Comparison of ENCODE assay signal across 8 mouse cellular contexts in the genomic region with DNA sequence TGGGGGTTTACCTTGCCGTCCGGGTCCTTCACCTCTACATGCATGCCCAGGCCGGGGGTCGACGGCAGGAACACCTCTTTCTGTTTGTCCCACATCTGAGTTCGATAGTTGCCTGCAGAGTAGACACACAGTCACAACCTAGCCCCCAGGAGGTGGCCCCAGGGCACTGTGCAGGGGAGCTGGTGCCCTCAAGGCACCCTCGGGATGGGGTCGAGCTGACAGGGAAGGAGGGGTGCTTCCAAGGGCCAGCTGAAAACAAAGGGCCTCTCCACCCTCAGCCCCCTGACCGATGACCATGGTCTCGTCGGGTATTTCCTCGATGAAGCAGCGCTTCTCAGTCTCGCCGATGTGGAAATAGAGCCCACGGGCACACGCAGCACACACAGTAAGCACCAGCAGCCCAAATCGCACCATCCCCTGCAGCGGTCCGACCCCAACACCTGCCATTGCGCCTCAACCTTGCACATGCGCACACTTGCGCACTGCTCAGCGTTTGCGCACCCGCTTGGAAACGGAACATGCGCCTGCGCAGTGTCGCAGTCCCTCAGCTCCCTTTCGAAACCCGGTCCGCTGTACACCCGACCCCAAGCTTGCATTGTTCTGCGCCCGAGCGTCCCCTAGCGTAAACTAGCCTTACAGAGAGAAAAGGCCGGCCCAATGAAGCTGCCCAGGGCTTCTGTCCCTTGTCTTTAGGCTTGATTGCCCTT. TPM values are rescaled to one million over a fixed set of nuclear protein-coding genes. Genes with fewer than 3 reads are reported as not detected.
DNase-seq lines count a peak whose midpoint lies in the region; ATAC-seq and TF ChIP-seq lines count a peak whose summit lies in the region.

A gene (minus strand): TSS at position 484 of the 707 bp plus-strand sequence.

- peak within 1 kb of the TSS; percentile 60 for H3K27ac ChIP-seq in MEL (ENCODE audit: control insufficient read depth, low read depth, low read length)
- H3K27ac ChIP-seq in cerebellum, adult 2 months (ENCODE audit: insufficient read depth, low read length), result peak within 1 kb of the TSS; percentile 74
- peak within 1 kb of the TSS; percentile 81 for H3K27ac ChIP-seq in forebrain, postnatal 0 days (ENCODE audit: low read depth, low read length)
- peak within 1 kb of the TSS; percentile 45; the same call in 1 of the 2 replicates for H3K27ac ChIP-seq in lung, embryonic 15.5 days

- H3K79me2 ChIP-seq in MEL (ENCODE audit: control insufficient read depth, insufficient read depth, low read length, poor library complexity), result peaks cover 12% of the 10 kb centered on the region

- H3K9me3 ChIP-seq in MEL (replicated peaks; ENCODE audit: insufficient read depth, low read length), result no peaks in the 10 kb centered on the region
- no peaks in the 10 kb centered on the region for H3K9me3 ChIP-seq in forebrain, postnatal 0 days (ENCODE audit: low read length)
- no peaks in the 10 kb centered on the region for H3K9me3 ChIP-seq in lung, embryonic 15.5 days

- peak within 1 kb of the TSS; percentile 76 for H3K9ac ChIP-seq in MEL (ENCODE audit: control insufficient read depth, low read depth, low read length, poor library complexity, severe bottlenecking)
- peak within 1 kb of the TSS; percentile 93 for H3K9ac ChIP-seq in forebrain, postnatal 0 days
- peak within 1 kb of the TSS; percentile 82 for H3K9ac ChIP-seq in lung, embryonic 15.5 days

- H3K27me3 ChIP-seq in MEL (ENCODE audit: control insufficient read depth in 1 of 2, insufficient read depth in 2 of 2, low read length in 2 of 2), result peaks cover 0 to 1% of the 10 kb centered on the region in 2 experiments; a peak in 1 of 4 replicates
- H3K27me3 ChIP-seq in cerebellum, adult 2 months (ENCODE audit: control insufficient read depth, insufficient read depth, low read length), result no peaks in the 10 kb centered on the region
- H3K27me3 ChIP-seq in forebrain, postnatal 0 days (ENCODE audit: insufficient read depth, low read length), result no peaks in the 10 kb centered on the region
- no peaks in the 10 kb centered on the region for H3K27me3 ChIP-seq in lung, embryonic 15.5 days

- TF ChIP-seq RAD21 in MEL (IDR thresholded peaks at IDR 0.05; ENCODE audit: low read depth, low read length), result peak; percentile 53

- 0 out of 4 replicates have a peak, but pooled peaks of 1 of the 2 experiments have one; percentile 4 for TF ChIP-seq EP300 in MEL (IDR thresholded peaks at IDR 0.05; ENCODE audit: low read depth in 1 of 2, low read length in 2 of 2)

- TF ChIP-seq POLR2A in MEL (IDR thresholded peaks at IDR 0.05; ENCODE audit: control insufficient read depth in 1 of 2, insufficient read depth in 1 of 2, low read depth in 1 of 2, low read length in 2 of 2, poor library complexity in 1 of 2), result peak; percentile 90 to 98
- TF ChIP-seq POLR2A in cerebellum, adult 2 months (IDR thresholded peaks at IDR 0.05; ENCODE audit: borderline replicate concordance, insufficient read depth, low read length), result peak; percentile 100

- peaks cover 0 to 14% of the 10 kb centered on the region in 2 experiments; a peak in 3 of 4 replicates for H3K4me1 ChIP-seq in MEL (ENCODE audit: control insufficient read depth in 1 of 2, insufficient read depth in 2 of 2, low read length in 2 of 2)
- H3K4me1 ChIP-seq in cerebellum, adult 2 months (ENCODE audit: control insufficient read depth, insufficient read depth, low read length), result peaks cover 2% of the 10 kb centered on the region; the same call in 1 of the 2 replicates
- H3K4me1 ChIP-seq in forebrain, postnatal 0 days (ENCODE audit: insufficient read depth), result peaks cover 18% of the 10 kb centered on the region
- H3K4me1 ChIP-seq in lung, embryonic 15.5 days, result peaks cover 13% of the 10 kb centered on the region

- H3K4me2 ChIP-seq in forebrain, postnatal 0 days (ENCODE audit: low read depth), result peak within 1 kb of the TSS; percentile 83
- H3K4me2 ChIP-seq in lung, embryonic 15.5 days, result peak within 1 kb of the TSS; percentile 86

- peak; percentile 99 for ATAC-seq in forebrain, postnatal 0 days
- ATAC-seq in lung, embryonic 15.5 days (ENCODE audit: borderline replicate concordance, extremely low read depth, low FRiP score, low TSS enrichment), result peak; percentile 97

- H3K36me3 ChIP-seq in MEL (ENCODE audit: control insufficient read depth in 1 of 2, insufficient read depth in 2 of 2, low read length in 2 of 2), result peaks cover 0 to 10% of the 10 kb centered on the region in 2 experiments; a peak in 2 of 4 replicates
- peaks cover 16% of the 10 kb centered on the region for H3K36me3 ChIP-seq in forebrain, postnatal 0 days (ENCODE audit: insufficient read depth)
- H3K36me3 ChIP-seq in lung, embryonic 15.5 days, result peaks cover 19% of the 10 kb centered on the region

- peak; percentile 99 for DNase-seq in MEL (ENCODE audit: low read depth, low spot score)
- DNase-seq in cerebellum, adult 2 months, result peak; percentile 99
- peak; percentile 98 for DNase-seq in forebrain, postnatal 0 days
- DNase-seq in heart, postnatal 4 days, result peak; percentile 99
- peak; percentile 95 to 98 for DNase-seq in layer of hippocampus, adult 8-10 months (ENCODE audit: low spot score in 2 of 2)
- peak; percentile 97 for DNase-seq in ovary, adult 18-20 months (ENCODE audit: low spot score)
- peak; percentile 98 for DNase-seq in thymus, postnatal 0 days (ENCODE audit: low spot score)

- H3K4me3 ChIP-seq in MEL (ENCODE audit: control insufficient read depth in 1 of 2, insufficient read depth in 1 of 2, low read depth in 2 of 2, low read length in 2 of 2), result peak within 1 kb of the TSS; percentile 69 to 89
- H3K4me3 ChIP-seq in cerebellum, adult 2 months (replicated peaks; ENCODE audit: insufficient read depth, low read depth, low read length), result peak within 1 kb of the TSS; percentile 85
- peak within 1 kb of the TSS; percentile 95 for H3K4me3 ChIP-seq in forebrain, postnatal 0 days (ENCODE audit: low read depth, low read length)
- H3K4me3 ChIP-seq in lung, embryonic 15.5 days, result peak within 1 kb of the TSS; percentile 83

- under 1% methylated on average over 39 of the region's 39 CpGs for WGBS in cerebellum, adult 2 months
- under 1% methylated on average over 39 of the region's 39 CpGs for WGBS in forebrain, postnatal 0 days
- under 1% methylated on average over 39 of the region's 39 CpGs for WGBS in lung, embryonic 15.5 days

- TF ChIP-seq CTCF in MEL (IDR thresholded peaks at IDR 0.05 in 2 of 3, conservative IDR thresholded peaks at IDR 0.05 in 1 of 3; ENCODE audit: control insufficient read depth in 1 of 3, insufficient read depth in 1 of 3, low read depth in 2 of 3, low read length in 3 of 3, poor library complexity in 1 of 3, severe bottlenecking in 1 of 3), result peak; percentile 63 to 89 (median 76)
- TF ChIP-seq CTCF in cerebellum, adult 2 months (IDR thresholded peaks at IDR 0.05; ENCODE audit: borderline replicate concordance, insufficient read depth, low read depth, low read length), result peak; percentile 67; the same call in 1 of the 2 replicates
- TF ChIP-seq CTCF in forebrain, postnatal 0 days (IDR thresholded peaks at IDR 0.05; ENCODE audit: low read depth), result peak; percentile 80

TF ChIP-seq in MEL, 35 proteins besides CTCF, POLR2A, EP300 and RAD21 (continues in another document):
- TF ChIP-seq E2F4 (IDR thresholded peaks at IDR 0.05; ENCODE audit: borderline replicate concordance, low read depth, low read length), result no peak
- TF ChIP-seq GATA1 (IDR thresholded peaks at IDR 0.05; ENCODE audit: low read depth, low read length), result no peak
- peak; percentile 97 for TF ChIP-seq POLR2AphosphoS2 (IDR thresholded peaks at IDR 0.05; ENCODE audit: low read length)
- peak; percentile 96 for TF ChIP-seq ZMIZ1 (IDR thresholded peaks at IDR 0.05; ENCODE audit: low read depth, low read length)
- peak; percentile 84 for TF ChIP-seq HCFC1 (IDR thresholded peaks at IDR 0.05; ENCODE audit: low read depth, low read length)
- TF ChIP-seq ZKSCAN1 (IDR thresholded peaks at IDR 0.05; ENCODE audit: low read depth, low read length), result no peak
- TF ChIP-seq RCOR1 (IDR thresholded peaks at IDR 0.05; ENCODE audit: low read depth, low read length), result no peak; the same call in 1 of the 2 replicates
- TF ChIP-seq MXI1 (IDR thresholded peaks at IDR 0.05; ENCODE audit: low read depth, low read length), result peak; percentile 73
- TF ChIP-seq MAX (IDR thresholded peaks at IDR 0.05; ENCODE audit: low read length), result no peak; the same call in 1 of the 2 replicates
- TF ChIP-seq MYC (IDR thresholded peaks at IDR 0.05; ENCODE audit: low read depth, low read length), result peak; percentile 84
- TF ChIP-seq TAL1 (IDR thresholded peaks at IDR 0.05; ENCODE audit: low read length), result no peak
- TF ChIP-seq MAZ (IDR thresholded peaks at IDR 0.05; ENCODE audit: low read depth, low read length), result peak; percentile 83
- no peak for TF ChIP-seq MEF2A (IDR thresholded peaks at IDR 0.05; ENCODE audit: extremely low read depth, insufficient replicate concordance, low read depth, low read length, poor library complexity, severe bottlenecking)
- 0 out of 2 replicates have a peak, but pooled peaks have one; percentile 22 for TF ChIP-seq ETS1 (IDR thresholded peaks at IDR 0.05; ENCODE audit: low read depth, low read length)
- TF ChIP-seq SIN3A (IDR thresholded peaks at IDR 0.05; ENCODE audit: low read length), result peak; percentile 92
- peak; percentile 99 for TF ChIP-seq NELFE (IDR thresholded peaks at IDR 0.05; ENCODE audit: low read depth, low read length)
- peak; percentile 52 for TF ChIP-seq SMC3 (IDR thresholded peaks at IDR 0.05; ENCODE audit: low read depth, low read length)
- TF ChIP-seq ZC3H11A (IDR thresholded peaks at IDR 0.05; ENCODE audit: low read depth, low read length), result no peak
- no peak for TF ChIP-seq CHD2 (IDR thresholded peaks at IDR 0.05; ENCODE audit: low read length)
- 0 out of 2 replicates have a peak, but pooled peaks have one; percentile 20 for TF ChIP-seq ELF1 (IDR thresholded peaks at IDR 0.05; ENCODE audit: low read depth, low read length)
- peak; percentile 53 for TF ChIP-seq TCF12 (IDR thresholded peaks at IDR 0.05; ENCODE audit: low read depth, low read length)

RNA-seq across cellular contexts. Expression of the gene that starts here (rescaled TPM):
- total RNA-seq in MEL (2012; rRNA removed), result 47.8 and 60.9 TPM in 2 replicates
- 10 to 100 TPM in 1 of 2 experiments, not detected in 1; 66.5 TPM for polyA plus RNA-seq in MEL (2012; ENCODE audit: insufficient read depth in 1 of 2, insufficient read length in 2 of 2, low read depth in 1 of 2, low replicate concordance in 2 of 2, missing spikeins in 1 of 2)
- polyA plus RNA-seq in cerebellum, adult 2 months (2012; rRNA removed), result 185 and 188 TPM in 2 replicates
- total RNA-seq in forebrain, postnatal 0 days (2014; rRNA removed), result 67.9 and 70.4 TPM in 2 replicates
- polyA plus RNA-seq in forebrain, postnatal 0 days (2015; fragmentation: Nextera tagmentation; extraction: Ambion mirVana), result 95.0 and 95.5 TPM in 2 replicates
- 10 to 100 TPM; 62.9 to 68.5 TPM for total RNA-seq in heart, postnatal 4 days (2021)
- total RNA-seq in layer of hippocampus, adult 8-10 months (2022), result 100 to 1,000 TPM in 2 of 4 experiments, 10 to 100 TPM in 2; 96.3 to 107 (median 101) TPM
- polyA plus RNA-seq in lung, embryonic 15.5 days (2015; fragmentation: Nextera tagmentation; extraction: Ambion mirVana), result 95.9 and 96.7 TPM in 2 replicates
- 75.7 and 79.0 TPM in 2 replicates for polyA plus RNA-seq in thymus, postnatal 0 days (2015; fragmentation: Nextera tagmentation; extraction: Ambion mirVana)

Comparison
In these comparisons a context has a peak if more than half of its experiments do, and no peak if none do; other contexts are left out.
1. Peak in every context shown above with its lines: DNase-seq, ATAC-seq, H3K4me3 ChIP-seq and H3K27ac ChIP-seq.